Mouse (Mus musculus) CH12F3 (cell line): ENCODE measurements around the gene Slc4a4.
"Not testable (repeated sequence)": the region's sequence is repeated elsewhere in the genome, so short reads cannot be mapped to it uniquely, and the experiment has no call there.

Source experiments
- in situ Hi-C: fragments of 300-500 bp; cut with MboI; formaldehyde crosslinking; loops from 2 replicates; pipeline ENCODE4 v1.14.3; 2020; ENCODE audit warnings: low sequenced_read_pairs

Gene Slc4a4

GRCm38 (mm10) chr5:89067111-89067510 lies 180.5 kb downstream of the Slc4a4 start:
- in situ Hi-C loops, result no loop called here

GRCm38 (mm10) chr5:89068072-89068471 lies 181.5 kb downstream of the Slc4a4 start:
- in situ Hi-C loops, result no loop called here

- in situ Hi-C loops, result no loop called here
Observed at GRCm38 (mm10) chr5:89070051-89070450, 183.4 kb downstream of the Slc4a4 start.

- in situ Hi-C loops, result no loop called here
Observed at GRCm38 (mm10) chr5:89071957-89072356, 185.3 kb downstream of the Slc4a4 start.

GRCm38 (mm10) chr5:89077711-89078110 lies 191.1 kb downstream of the Slc4a4 start:
- in situ Hi-C loops, result no loop called here

GRCm38 (mm10) chr5:89083476-89083875 lies 196.9 kb downstream of the Slc4a4 start:
- in situ Hi-C loops, result no loop called here

GRCm38 (mm10) chr5:89087916-89088315 lies 201.3 kb downstream of the Slc4a4 start:
- in situ Hi-C loops, result no loop called here

- in situ Hi-C loops, result no loop called here
Observed at GRCm38 (mm10) chr5:89088462-89088861, 201.8 kb downstream of the Slc4a4 start.

GRCm38 (mm10) chr5:89090131-89090530 lies 203.5 kb downstream of the Slc4a4 start:
- in situ Hi-C loops, result no loop called here

GRCm38 (mm10) chr5:89096371-89096770 lies 209.8 kb downstream of the Slc4a4 start:
- in situ Hi-C loops, result no loop called here

GRCm38 (mm10) chr5:89097291-89097690 lies 210.7 kb downstream of the Slc4a4 start:
- in situ Hi-C loops, result no loop called here

GRCm38 (mm10) chr5:89098121-89098520 lies 211.5 kb downstream of the Slc4a4 start:
- in situ Hi-C loops, result no loop called here

- in situ Hi-C loops, result no loop called here
Observed at GRCm38 (mm10) chr5:89099886-89100285, 213.3 kb downstream of the Slc4a4 start.

GRCm38 (mm10) chr5:89102560-89102959 lies 215.9 kb downstream of the Slc4a4 start:
- in situ Hi-C loops, result no loop called here

- in situ Hi-C loops, result no loop called here
Observed at GRCm38 (mm10) chr5:89105346-89105745, 218.7 kb downstream of the Slc4a4 start.

GRCm38 (mm10) chr5:89106217-89106616 lies 219.6 kb downstream of the Slc4a4 start:
- in situ Hi-C loops, result no loop called here

GRCm38 (mm10) chr5:89108809-89109208 lies 222.2 kb downstream of the Slc4a4 start:
- in situ Hi-C loops, result no loop called here

- in situ Hi-C loops, result no loop called here
Observed at GRCm38 (mm10) chr5:89109832-89110231, 223.2 kb downstream of the Slc4a4 start.

GRCm38 (mm10) chr5:89111987-89112386 lies 225.4 kb downstream of the Slc4a4 start:
- in situ Hi-C loops, result not testable (repeated sequence)

GRCm38 (mm10) chr5:89120881-89121280 lies 234.3 kb downstream of the Slc4a4 start:
- in situ Hi-C loops, result no loop called here

GRCm38 (mm10) chr5:89123270-89123903 lies 236.8 kb downstream of the Slc4a4 start:
- in situ Hi-C loops, result no loop called here

GRCm38 (mm10) chr5:89128210-89128609 lies 241.6 kb downstream of the Slc4a4 start:
- in situ Hi-C loops, result no loop called here

- in situ Hi-C loops, result no loop called here
Observed at GRCm38 (mm10) chr5:89135776-89136175, 249.2 kb downstream of the Slc4a4 start.
